Mouse (Mus musculus) lung, postnatal 25 days (tissue): ENCODE measurements around the gene C130050O18Rik.
A peak's percentile ranks its signal among the peaks of the same experiment; 100 is the strongest.

Experiments used
- DNase-seq: peaks from one replicate; pipeline ENCODE4 v3.0.0; 2022; ENCODE audit warnings: low spot score

The C130050O18Rik gene

GRCm38 (mm10) chr5:139397959-139398753 is 6.9 kb upstream of the C130050O18Rik start:
- peak; percentile 95 for DNase-seq

- DNase-seq: no peak
Measured at GRCm38 (mm10) chr5:139398786-139399185, 6.3 kb upstream of the C130050O18Rik start.

GRCm38 (mm10) chr5:139399991-139400390 is 5.1 kb upstream of the C130050O18Rik start:
- DNase-seq: no peak

- no peak for DNase-seq
Measured at GRCm38 (mm10) chr5:139402106-139402505, 3.0 kb upstream of the C130050O18Rik start.

GRCm38 (mm10) chr5:139403692-139404260 is 1.3 kb upstream of the C130050O18Rik start:
- no peak for DNase-seq

- DNase-seq: no peak
Measured at GRCm38 (mm10) chr5:139405478-139405877, 398 bp downstream of the C130050O18Rik start.

- no peak for DNase-seq
Measured at GRCm38 (mm10) chr5:139405953-139406352, 873 bp downstream of the C130050O18Rik start.

- no peak for DNase-seq
Measured at GRCm38 (mm10) chr5:139407121-139407885, 2.2 kb downstream of the C130050O18Rik start.

GRCm38 (mm10) chr5:139408511-139408910 is 3.4 kb downstream of the C130050O18Rik start:
- DNase-seq: no peak

- peak; percentile 81 for DNase-seq
Measured at GRCm38 (mm10) chr5:139409412-139409811, 4.3 kb downstream of the C130050O18Rik start.

- DNase-seq: no peak
Measured at GRCm38 (mm10) chr5:139410056-139410455, 5.0 kb downstream of the C130050O18Rik start.

- no peak for DNase-seq
Measured at GRCm38 (mm10) chr5:139411117-139411516, 6.0 kb downstream of the C130050O18Rik start.

- no peak for DNase-seq
Measured at GRCm38 (mm10) chr5:139411665-139412314, 6.7 kb downstream of the C130050O18Rik start.

GRCm38 (mm10) chr5:139413545-139413944 is 8.5 kb downstream of the C130050O18Rik start:
- no peak for DNase-seq

GRCm38 (mm10) chr5:139415001-139415400 is 9.9 kb downstream of the C130050O18Rik start:
- DNase-seq: no peak

- DNase-seq: no peak
Measured at GRCm38 (mm10) chr5:139416942-139417341, 11.9 kb downstream of the C130050O18Rik start.

GRCm38 (mm10) chr5:139417480-139417879 is 12.4 kb downstream of the C130050O18Rik start:
- DNase-seq: no peak

- DNase-seq: no peak
Measured at GRCm38 (mm10) chr5:139418110-139418509, 13.0 kb downstream of the C130050O18Rik start.

- no peak for DNase-seq
Measured at GRCm38 (mm10) chr5:139418633-139419032, 13.6 kb downstream of the C130050O18Rik start.

GRCm38 (mm10) chr5:139423026-139423865 is 18.2 kb downstream of the C130050O18Rik start, which contains the start of gene Gper1:
Gper1 (plus strand) TSS chr5:139423151.
- DNase-seq: no peak

GRCm38 (mm10) chr5:139425198-139425597 is 20.1 kb downstream of the C130050O18Rik start:
- DNase-seq: no peak
